Mouse (Mus musculus) limb, embryonic 11.5 days (tissue): Measurements from ENCODE around the gene Sla2. TPM values are rescaled to one million over a fixed set of nuclear protein-coding genes. Genes with fewer than 3 reads are reported as not detected.
"Not testable (repeated sequence)": the region's sequence is repeated elsewhere in the genome, so short reads cannot be mapped to it uniquely, and the experiment has no call there.

ENCODE experiments used
- ATAC-seq: fragments of 200-750 bp; cut with Nextera tagmentation; 2 replicates; pipeline ENCODE4 v1.8.0; 2017; ENCODE audit warnings: low read depth; ENCODE audit not compliant: insufficient number of reproducible peaks, low FRiP score, low TSS enrichment
- DNase-seq: peaks from one replicate; pipeline ENCODE4 v3.0.0-alpha.2; 2015; ENCODE audit warnings: low spot score
- H3K27ac ChIP-seq: fragments of 300-500 bp; sonication (generic); replicated peaks from 2 replicates; pipeline ENCODE4 v1.5.1; 2014; ENCODE audit warnings: low read depth, mild to moderate bottlenecking, low read length
- H3K27me3 ChIP-seq: fragments of 300-500 bp; sonication (generic); 2 replicates; pipeline ENCODE4 v1.6.1; 2014; ENCODE audit warnings: mild to moderate bottlenecking, low read length, mixed read lengths; ENCODE audit not compliant: control insufficient read depth, insufficient read depth
- H3K36me3 ChIP-seq: fragments of 300-500 bp; sonication (generic); 2 replicates; pipeline ENCODE4 v1.6.1; 2014; ENCODE audit warnings: mild to moderate bottlenecking, low read length, moderate library complexity, mixed read lengths; ENCODE audit not compliant: control insufficient read depth, insufficient read depth
- H3K4me1 ChIP-seq: fragments of 300-500 bp; sonication (generic); 2 replicates; pipeline ENCODE4 v1.6.1; 2014; ENCODE audit warnings: low read length, mixed read lengths; ENCODE audit not compliant: control insufficient read depth, insufficient read depth
- H3K4me2 ChIP-seq: fragments of 300-500 bp; sonication (generic); 2 replicates; pipeline ENCODE4 v1.6.1; 2014; ENCODE audit warnings: low read depth, mild to moderate bottlenecking, moderate library complexity; ENCODE audit not compliant: severe bottlenecking
- H3K4me3 ChIP-seq: fragments of 300-500 bp; sonication (generic); 2 replicates; pipeline ENCODE4 v1.5.1; 2014; ENCODE audit warnings: low read depth, low read length
- H3K9ac ChIP-seq: fragments of 300-500 bp; sonication (generic); 2 replicates; pipeline ENCODE4 v1.6.1; 2014; ENCODE audit warnings: mild to moderate bottlenecking, low read length
- H3K9me3 ChIP-seq: fragments of 300-500 bp; sonication (generic); 2 replicates; pipeline ENCODE4 v1.6.1; 2016; ENCODE audit warnings: low read length; ENCODE audit not compliant: control insufficient read depth
- WGBS: fragments of 180-500 bp; shearing (Covaris S2); extraction: QIAGEN DNeasy Blood & Tissue Kit; methylation state at CpG from one replicate; pipeline ENCODE4 v1.1.7; 2014; 5-methylcytosine and 5-hydroxymethylcytosine counted together
- polyA plus RNA-seq: library from polyadenylated mRNA; unstranded; fragments of >200 nt; fragmentation: Nextera tagmentation; extraction: Ambion mirVana; gene quantifications from 2 replicates; pipeline ENCODE4 v1.2.1, GENCODE M21; 2014

Gene Sla2
- polyA plus RNA-seq: 0.51 and 0.52 TPM in 2 replicates

DNA sequence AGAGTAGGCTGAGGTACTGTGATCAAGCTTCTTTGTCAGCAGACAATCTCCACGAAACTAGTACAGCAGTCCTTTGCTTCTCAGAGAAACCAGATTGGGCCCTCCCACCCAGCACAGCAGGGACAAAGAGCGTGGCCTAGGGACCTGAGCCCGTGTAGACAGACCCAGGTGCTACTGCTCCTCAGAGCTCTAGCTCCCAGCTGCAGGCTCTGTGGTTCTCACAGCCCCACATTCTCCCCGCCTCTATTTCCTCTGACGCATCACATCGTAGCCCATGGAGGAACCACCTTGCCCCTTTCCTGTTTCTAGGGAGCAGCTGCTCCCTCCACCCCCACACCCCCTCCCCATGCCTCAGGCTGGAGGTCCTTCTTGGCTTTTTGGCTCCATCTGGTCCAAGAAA is at the start of gene Sla2:
Gene Sla2 (minus strand): TSS at position 176 of the 400 bp plus-strand sequence.
- Histone ChIP-seq H3K36me3 (no peaks in the 10 kb centered on the region), H3K4me3 (no peak within 1 kb of the TSS), H3K4me1 (no peaks in the 10 kb centered on the region), H3K4me2 (no peak within 1 kb of the TSS), H3K9ac (no peak within 1 kb of the TSS), H3K9me3 (no peaks in the 10 kb centered on the region), H3K27me3 (no peaks in the 10 kb centered on the region), H3K27ac (no peak within 1 kb of the TSS)
- no peak for DNase-seq
- whole genome bisulfite sequencing: 63% methylated on average over 6 of the region's 6 CpGs
- no peak for ATAC-seq

DNA sequence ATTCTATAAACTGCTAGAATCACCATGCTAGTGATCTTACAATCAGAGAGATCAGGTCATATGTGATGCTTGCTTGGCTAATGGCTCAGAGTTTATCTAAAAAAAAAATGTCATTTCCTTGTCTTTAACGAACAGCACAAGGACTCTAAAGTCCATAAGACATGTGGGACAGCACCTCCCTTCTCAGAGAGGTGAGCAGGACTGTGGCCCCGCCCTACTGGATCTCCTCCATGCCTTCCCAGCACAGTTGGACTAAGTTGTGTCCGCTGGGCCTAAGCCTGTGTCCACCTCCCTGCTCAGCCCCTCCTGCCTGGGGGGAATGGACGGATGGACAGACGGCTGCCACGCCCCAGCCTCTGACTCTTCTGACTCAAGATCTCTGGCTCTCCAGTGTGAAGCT is 48.0 kb upstream of the Sla2 start:
- no peaks in the 10 kb centered on the region for H3K27me3 ChIP-seq
- no peak overlapping the region for H3K4me3 ChIP-seq
- H3K4me1 ChIP-seq: no peaks in the 10 kb centered on the region
- no peak for ATAC-seq
- H3K27ac ChIP-seq: no peak overlapping the region
- WGBS: 85% methylated on average over 6 of the region's 6 CpGs
- no peak for DNase-seq
- H3K9ac ChIP-seq: no peak overlapping the region
- H3K36me3 ChIP-seq: no peaks in the 10 kb centered on the region; the same call in 1 of the 2 replicates
- H3K4me2 ChIP-seq: no peak overlapping the region
- no peaks in the 10 kb centered on the region for H3K9me3 ChIP-seq

DNA sequence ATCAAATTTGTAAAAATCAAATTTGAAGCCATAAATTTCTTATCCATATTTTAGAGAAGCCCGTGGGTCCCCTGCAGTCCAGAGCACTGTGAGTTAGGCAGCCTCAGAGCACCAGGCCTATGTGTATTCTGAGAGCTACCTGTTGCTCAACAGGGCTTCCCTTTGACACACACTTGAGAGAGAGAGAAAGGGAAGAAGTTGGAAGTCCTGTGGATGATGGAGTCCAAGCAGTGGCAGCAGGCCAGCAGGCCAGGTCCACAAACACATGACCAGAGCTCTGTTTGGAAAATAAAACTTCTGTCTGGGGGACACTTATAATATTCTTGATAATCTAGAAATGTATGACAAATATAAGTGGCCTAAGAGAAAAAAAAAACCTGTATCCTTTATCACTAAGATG is 46.4 kb upstream of the Sla2 start:
- no peaks in the 10 kb centered on the region; the same call in 1 of the 2 replicates for H3K36me3 ChIP-seq
- H3K4me3 ChIP-seq: no peak overlapping the region
- H3K27me3 ChIP-seq: no peaks in the 10 kb centered on the region
- no peak overlapping the region for H3K9ac ChIP-seq
- ATAC-seq: no peak
- H3K9me3 ChIP-seq: no peaks in the 10 kb centered on the region
- H3K27ac ChIP-seq: no peak overlapping the region
- no peaks in the 10 kb centered on the region for H3K4me1 ChIP-seq
- 97% methylated on average over 1 of the region's 1 CpGs for WGBS
- DNase-seq: no peak
- H3K4me2 ChIP-seq: no peak overlapping the region

DNA sequence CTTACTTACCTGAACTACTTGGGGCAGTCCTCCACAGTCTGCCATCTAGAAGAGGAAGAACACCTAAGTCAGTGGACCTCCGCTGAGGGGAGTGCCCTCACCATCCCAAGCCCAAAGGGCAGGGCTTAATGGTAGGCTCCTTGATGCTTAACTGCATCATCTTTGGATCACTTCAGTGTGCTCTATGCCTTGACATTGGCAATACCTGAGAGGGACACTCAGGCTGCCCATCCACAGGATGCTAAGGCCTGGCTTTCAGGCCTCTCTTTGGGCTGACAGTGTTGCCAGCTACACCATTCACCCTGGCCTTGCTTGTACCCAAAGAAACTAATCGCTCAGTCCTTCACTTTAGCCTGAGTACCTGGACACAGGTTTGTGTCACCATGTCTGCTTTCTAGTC is 44.4 kb upstream of the Sla2 start:
- ATAC-seq: no peak
- Histone ChIP-seq H3K9me3 (no peaks in the 10 kb centered on the region), H3K4me2 (no peak overlapping the region), H3K27ac (no peak overlapping the region), H3K4me3 (no peak overlapping the region), H3K9ac (no peak overlapping the region), H3K27me3 (no peaks in the 10 kb centered on the region), H3K36me3 (no peaks in the 10 kb centered on the region; the same call in 1 of the 2 replicates), H3K4me1 (no peaks in the 10 kb centered on the region)
- WGBS: 98% methylated on average over 2 of the region's 2 CpGs
- no peak for DNase-seq

DNA sequence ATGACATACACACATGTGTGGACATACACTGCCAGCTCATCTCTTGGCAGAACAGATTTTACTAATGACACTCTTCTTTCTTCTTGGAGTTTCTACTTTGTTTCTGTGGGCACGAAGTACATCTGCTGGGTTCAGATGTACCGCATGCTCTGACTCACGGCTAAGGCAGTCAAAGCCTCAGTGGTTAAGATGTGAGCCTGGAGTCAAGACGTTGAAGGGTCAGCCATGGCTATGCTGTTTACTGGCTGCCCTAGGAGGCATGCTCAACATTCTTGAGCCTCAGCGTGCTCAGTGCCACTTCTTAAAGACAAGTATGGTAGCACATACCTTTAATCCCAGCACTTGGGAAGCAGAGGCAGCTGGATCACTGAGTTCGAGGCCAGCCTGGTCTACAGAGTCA is 43.6 kb upstream of the Sla2 start:
- DNase-seq (no peak), ATAC-seq (no peak)
- Histone ChIP-seq H3K36me3 (no peaks in the 10 kb centered on the region; the same call in 1 of the 2 replicates), H3K4me3 (no peak overlapping the region), H3K27ac (no peak overlapping the region), H3K27me3 (no peaks in the 10 kb centered on the region), H3K9me3 (no peaks in the 10 kb centered on the region), H3K9ac (no peak overlapping the region), H3K4me2 (no peak overlapping the region), H3K4me1 (no peaks in the 10 kb centered on the region)
- WGBS: 89% methylated on average over 6 of the region's 6 CpGs

DNA sequence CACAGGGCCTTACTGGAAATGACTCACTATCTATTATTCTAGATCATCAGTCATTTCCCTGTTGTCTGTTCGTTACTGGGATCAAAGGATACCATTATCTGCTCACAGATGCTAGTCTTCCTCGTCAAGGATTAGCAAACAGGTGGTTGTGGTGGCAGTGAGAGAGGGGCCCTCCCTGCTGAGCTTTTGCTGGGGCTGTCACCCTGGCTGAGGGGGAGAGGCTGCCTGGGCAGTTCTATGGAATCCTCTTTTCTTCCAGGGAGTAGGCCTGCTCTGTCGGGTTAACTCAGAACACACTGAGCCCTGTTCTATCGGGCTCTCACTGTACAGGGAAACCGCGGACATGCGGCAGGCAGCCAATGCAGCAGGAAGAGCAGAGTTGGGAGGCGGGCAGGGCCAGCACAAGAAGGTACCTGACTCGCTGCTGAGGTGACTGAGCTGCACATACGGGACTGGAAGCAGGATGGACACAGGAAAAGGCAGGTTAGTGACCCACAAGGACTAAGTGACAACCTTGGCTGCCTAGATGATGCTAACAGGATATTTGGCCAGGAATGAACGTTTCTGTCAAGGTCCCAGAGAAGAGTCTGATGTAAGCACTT is 42.6 kb upstream of the Sla2 start:
- no peaks in the 10 kb centered on the region for H3K27me3 ChIP-seq
- no peak for DNase-seq
- H3K4me1 ChIP-seq: no peaks in the 10 kb centered on the region
- WGBS: 67% methylated on average over 11 of the region's 11 CpGs
- no peak overlapping the region for H3K27ac ChIP-seq
- no peak for ATAC-seq
- H3K4me2 ChIP-seq: no peak overlapping the region
- no peak overlapping the region for H3K4me3 ChIP-seq
- H3K9me3 ChIP-seq: no peaks in the 10 kb centered on the region
- H3K36me3 ChIP-seq: no peaks in the 10 kb centered on the region; the same call in 1 of the 2 replicates
- H3K9ac ChIP-seq: no peak overlapping the region

DNA sequence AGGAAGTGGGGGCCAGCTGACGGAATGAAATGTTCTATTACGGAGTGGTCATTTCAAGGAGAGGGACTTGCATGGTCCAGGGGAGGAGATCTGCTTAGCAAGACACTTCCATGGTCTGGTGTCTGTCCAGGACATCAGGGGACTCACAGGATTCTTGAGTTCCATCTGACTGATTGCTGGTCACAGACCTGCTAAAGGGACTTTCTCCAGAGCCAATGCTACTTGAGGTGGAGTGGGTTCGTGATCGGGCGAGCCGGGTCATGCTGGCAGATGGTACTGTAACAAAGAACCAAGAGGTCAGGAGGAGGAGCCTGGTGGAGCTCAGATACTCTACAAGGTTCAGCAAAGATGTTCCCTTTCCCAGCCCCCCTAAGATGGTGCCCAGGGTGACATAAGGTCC is 41.6 kb upstream of the Sla2 start:
- no peaks in the 10 kb centered on the region for H3K9me3 ChIP-seq
- H3K27ac ChIP-seq: no peak overlapping the region
- 89% methylated on average over 6 of the region's 6 CpGs for WGBS
- H3K4me1 ChIP-seq: no peaks in the 10 kb centered on the region
- no peak overlapping the region for H3K9ac ChIP-seq
- ATAC-seq (no peak), DNase-seq (no peak)
- no peaks in the 10 kb centered on the region; the same call in 1 of the 2 replicates for H3K36me3 ChIP-seq
- H3K4me3 ChIP-seq: no peak overlapping the region
- no peaks in the 10 kb centered on the region for H3K27me3 ChIP-seq
- H3K4me2 ChIP-seq: no peak overlapping the region

DNA sequence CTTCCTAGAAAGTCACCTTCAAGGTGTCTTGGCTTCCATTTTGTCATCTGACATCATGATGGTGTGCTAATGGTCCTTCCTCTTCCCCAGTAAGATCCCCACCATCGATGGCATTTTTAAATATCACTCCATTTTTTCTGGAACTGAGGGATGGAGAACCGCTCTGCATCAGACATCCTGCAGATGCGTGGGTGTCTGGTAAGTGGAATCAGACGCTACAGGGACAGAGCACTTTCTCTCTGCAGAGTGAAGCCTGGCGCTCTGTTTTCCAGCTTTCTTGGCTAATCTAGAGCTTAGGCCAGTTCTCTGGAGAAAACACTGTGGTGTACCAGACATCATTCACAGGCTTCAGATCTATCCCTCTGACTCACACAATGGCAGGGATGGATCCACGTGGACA is 40.7 kb upstream of the Sla2 start:
- Histone ChIP-seq H3K36me3 (no peaks in the 10 kb centered on the region; the same call in 1 of the 2 replicates), H3K4me2 (no peak overlapping the region), H3K4me1 (no peaks in the 10 kb centered on the region), H3K9ac (no peak overlapping the region), H3K4me3 (no peak overlapping the region), H3K27me3 (no peaks in the 10 kb centered on the region), H3K27ac (no peak overlapping the region), H3K9me3 (no peaks in the 10 kb centered on the region)
- WGBS: 86% methylated on average over 6 of the region's 6 CpGs
- DNase-seq (no peak), ATAC-seq (no peak)

DNA sequence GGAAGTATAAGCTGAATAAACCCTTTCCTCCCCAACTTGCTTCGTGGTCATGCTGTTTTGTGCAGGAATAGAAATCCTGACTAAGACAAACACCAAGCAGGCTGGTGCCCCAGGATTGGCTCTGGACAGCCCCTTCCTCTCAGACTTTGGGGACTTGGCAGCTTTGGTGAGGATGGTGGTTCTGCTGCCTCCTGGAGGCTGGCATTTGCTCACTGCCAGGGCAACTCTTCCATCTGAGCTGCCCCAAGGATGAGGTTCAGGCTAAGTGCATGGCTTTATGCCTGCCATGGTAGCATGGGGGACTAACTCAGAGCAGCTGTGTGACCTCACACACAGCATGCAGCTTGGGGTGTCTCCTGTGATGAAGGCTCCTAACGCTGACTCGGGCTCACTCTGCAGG is 38.6 kb upstream of the Sla2 start:
- H3K4me3 ChIP-seq, H3K9me3 ChIP-seq, DNase-seq, H3K9ac ChIP-seq, H3K27ac ChIP-seq, H3K4me1 ChIP-seq, H3K4me2 ChIP-seq, ATAC-seq, H3K36me3 ChIP-seq, H3K27me3 ChIP-seq: not testable (repeated sequence)
- WGBS: 75% methylated on average over 3 of the region's 3 CpGs
